Mouse (Mus musculus) heart, adult 2 months (tissue): ENCODE results near the gene Sh3d19. TPM values are rescaled to one million over a fixed set of nuclear protein-coding genes. Genes with fewer than 3 reads are reported as not detected.

Source experiments
- DNase-seq, 2 experiments: peaks; one replicate each; pipeline ENCODE4 v3.0.0; 2021
- H3K27ac ChIP-seq: fragments of 200-600 bp; 2 replicates; pipeline ENCODE4 v1.8.1; 2022
- H3K27me3 ChIP-seq: fragments of 200-500 bp; 2 replicates; pipeline ENCODE4 v1.6.1; 2012; ENCODE audit warnings: mild to moderate bottlenecking, low read length, inconsistent platforms, mixed read lengths; ENCODE audit not compliant: control insufficient read depth, insufficient read depth
- H3K36me3 ChIP-seq: fragments of 200-500 bp; 2 replicates; pipeline ENCODE4 v1.6.1; 2012; ENCODE audit warnings: low read length, inconsistent platforms; ENCODE audit not compliant: control insufficient read depth, insufficient read depth
- H3K4me1 ChIP-seq: fragments of 200-500 bp; 2 replicates; pipeline ENCODE4 v1.6.1; 2011; ENCODE audit warnings: low read length; ENCODE audit not compliant: control insufficient read depth, insufficient read depth
- H3K4me3 ChIP-seq: fragments of 200-600 bp; 2 replicates; pipeline ENCODE4 v1.8.1; 2022
- H3K79me2 ChIP-seq: fragments of 200-500 bp; replicated peaks from 2 replicates; pipeline ENCODE4 v1.6.1; 2012; ENCODE audit warnings: mild to moderate bottlenecking, inconsistent platforms, low read length, moderate library complexity, mixed read lengths; ENCODE audit not compliant: control insufficient read depth, insufficient read depth
- H3K9ac ChIP-seq: fragments of 200-500 bp; 2 replicates; pipeline ENCODE4 v1.6.1; 2012; ENCODE audit warnings: low read depth, mild to moderate bottlenecking, control low read depth, inconsistent platforms, low read length, mixed read lengths
- CTCF ChIP-seq: fragments of 200-600 bp; IDR thresholded peaks from 2 replicates; pipeline ENCODE4 v1.8.1; 2022; ENCODE audit warnings: antibody characterized with exemption, mild to moderate bottlenecking, moderate library complexity
- EP300 ChIP-seq: fragments of 200-500 bp; IDR thresholded peaks from 2 replicates; pipeline ENCODE4 v1.6.1; 2011; ENCODE audit warnings: low read depth, low read length, control low read depth; ENCODE audit not compliant: insufficient read depth
- POLR2A ChIP-seq: fragments of 200-500 bp; IDR thresholded peaks from 2 replicates; pipeline ENCODE4 v1.6.1; 2011; ENCODE audit warnings: mild to moderate bottlenecking, low read depth, low read length, control low read depth; ENCODE audit not compliant: insufficient read depth
- WGBS: fragments of 180-500 bp; shearing (Covaris S2); methylation state at CpG from one replicate; pipeline ENCODE4 v1.1.7; 2018; 5-methylcytosine and 5-hydroxymethylcytosine counted together
- intact Hi-C: fragments of 180-260 bp; cut with DNase I; formaldehyde crosslinking; loops from one replicate; pipeline ENCODE4 v1.15.1; 2025
- polyA plus RNA-seq: library from polyadenylated mRNA; depleted of rRNA; stranded (reverse); fragments of >200 nt; gene quantifications from 2 replicates; pipeline ENCODE4 v1.2.3, GENCODE M21; 2012
- total RNA-seq, 2 experiments: library from RNA; stranded (reverse); gene quantifications; 2 replicates each; pipeline ENCODE4 v1.2.3; 2021

Sh3d19 gene
- total and polyA plus RNA-seq, 3 experiments = 13.5 to 22.2 (median 19.5) TPM

GRCm38 (mm10) chr3:86135886-86136563, 165.1 kb downstream of the Sh3d19 start:
- WGBS = 90% methylated on average over 6 of the region's 6 CpGs
- peaks cover 16% of the 10 kb centered on the region for H3K36me3 ChIP-seq
- no peak for DNase-seq
- no peaks in the 10 kb centered on the region; the same call in 1 of the 2 replicates for H3K79me2 ChIP-seq
- no peak overlapping the region for H3K27ac ChIP-seq
- H3K4me1 ChIP-seq = peaks cover 3% of the 10 kb centered on the region
- intact Hi-C loops = no loop called here
- H3K9ac ChIP-seq = no peak overlapping the region
- TF ChIP-seq EP300 (no peak), POLR2A (no peak), CTCF (no peak)
- no peak overlapping the region for H3K4me3 ChIP-seq
- no peaks in the 10 kb centered on the region for H3K27me3 ChIP-seq

GRCm38 (mm10) chr3:86136936-86137574, 166.1 kb downstream of the Sh3d19 start:
- DNase-seq = no peak
- TF ChIP-seq POLR2A = no peak
- no peak for TF ChIP-seq EP300
- no peak for TF ChIP-seq CTCF
- no peak overlapping the region for H3K4me3 ChIP-seq
- H3K27ac ChIP-seq = no peak overlapping the region
- 90% methylated on average over 6 of the region's 6 CpGs for WGBS
- peaks cover 18% of the 10 kb centered on the region for H3K36me3 ChIP-seq
- no peaks in the 10 kb centered on the region for H3K27me3 ChIP-seq
- no peak overlapping the region for H3K9ac ChIP-seq
- H3K4me1 ChIP-seq = peaks cover 3% of the 10 kb centered on the region
- H3K79me2 ChIP-seq = no peaks in the 10 kb centered on the region; the same call in 1 of the 2 replicates
- intact Hi-C loops = no loop called here

- no peaks in the 10 kb centered on the region for H3K27me3 ChIP-seq
- WGBS = 92% methylated on average over 4 of the region's 4 CpGs
- no peaks in the 10 kb centered on the region; the same call in 1 of the 2 replicates for H3K79me2 ChIP-seq
- no peak overlapping the region for H3K9ac ChIP-seq
- no peak overlapping the region for H3K27ac ChIP-seq
- TF ChIP-seq CTCF (no peak), POLR2A (no peak), EP300 (no peak)
- no peak for DNase-seq
- peaks cover 18% of the 10 kb centered on the region for H3K36me3 ChIP-seq
- H3K4me3 ChIP-seq = no peak overlapping the region
- peaks cover 3% of the 10 kb centered on the region for H3K4me1 ChIP-seq
- intact Hi-C loops = no loop called here
These were observed 168.8 kb downstream of the Sh3d19 start for GRCm38 (mm10) chr3:86139660-86140059.

- H3K4me3 ChIP-seq = peak overlapping the region; percentile 76
- WGBS = 7% methylated on average over 7 of the region's 7 CpGs
- H3K79me2 ChIP-seq = no peaks in the 10 kb centered on the region; the same call in 1 of the 2 replicates
- H3K27ac ChIP-seq = peak overlapping the region; percentile 84
- intact Hi-C loops = no loop called here
- peaks cover 18% of the 10 kb centered on the region for H3K36me3 ChIP-seq
- H3K9ac ChIP-seq = peak overlapping the region; percentile 45
- no peaks in the 10 kb centered on the region for H3K27me3 ChIP-seq
- H3K4me1 ChIP-seq = peaks cover 3% of the 10 kb centered on the region
- no peak for DNase-seq
- TF ChIP-seq CTCF (no peak), EP300 (no peak), POLR2A (no peak)
These were observed 170.5 kb downstream of the Sh3d19 start for GRCm38 (mm10) chr3:86141366-86141765.

GRCm38 (mm10) chr3:86141886-86142262, 171.0 kb downstream of the Sh3d19 start:
- WGBS = under 1% methylated on average over 18 of the region's 18 CpGs

More at GRCm38 (mm10) chr3:86141886-86142262, 171.0 kb downstream of the Sh3d19 start:
- Histone ChIP-seq H3K27ac (peak overlapping the region; percentile 84), H3K4me3 (peak overlapping the region; percentile 76), H3K27me3 (no peaks in the 10 kb centered on the region), H3K79me2 (no peaks in the 10 kb centered on the region; the same call in 1 of the 2 replicates), H3K9ac (peak overlapping the region; percentile 80), H3K36me3 (peaks cover 18% of the 10 kb centered on the region), H3K4me1 (peaks cover 3% of the 10 kb centered on the region)
- intact Hi-C loops = loop anchor here (2.0 kb wide), 2 partner anchors 83 to 569 kb away; partner anchors contain the start of gene Lrba
- TF ChIP-seq POLR2A (no peak), EP300 (no peak), CTCF (no peak)
- DNase-seq = no peak
